Mouse (Mus musculus) megakaryocyte progenitor cell, adult 5-6 weeks (primary cell): ENCODE data around the gene Gm609. TPM values are rescaled to one million over a fixed set of nuclear protein-coding genes. Genes with fewer than 3 reads are reported as not detected.
A peak's percentile ranks its signal among the peaks of the same experiment; 100 is the strongest.

Source experiments
- ATAC-seq: replicated peaks from 2 replicates; pipeline ENCODE4 v1.8.0; 2016; ENCODE audit warnings: mild to moderate bottlenecking, moderate TSS enrichment, inconsistent platforms; ENCODE audit not compliant: poor library complexity
- total RNA-seq, 2 experiments: library from RNA; stranded (forward) in 1 of 2; stranded (reverse) in 1 of 2; fragments of 157-497, 149-512 nt in 1 of 2; fragments of 200-1000 nt in 1 of 2; gene quantifications; 2 replicates each; pipeline versions ENCODE4 v1.2.3 to v1.2.4; 2015 to 2017

Gene Gm609
- total RNA-seq, 2 experiments from 2014 or later: not detected

- ATAC-seq: no peak
Observed at GRCm38 (mm10) chr16:45399411-45399810, 93.4 kb downstream of the Gm609 start.

- no peak for ATAC-seq
Observed at GRCm38 (mm10) chr16:45397440-45397839, 95.3 kb downstream of the Gm609 start.

- no peak for ATAC-seq
Observed at GRCm38 (mm10) chr16:45392246-45392645, 100.5 kb downstream of the Gm609 start.

- ATAC-seq: no peak
Observed at GRCm38 (mm10) chr16:45391680-45392079, 101.1 kb downstream of the Gm609 start.

- no peak for ATAC-seq
Observed at GRCm38 (mm10) chr16:45390286-45390956, 102.3 kb downstream of the Gm609 start.

GRCm38 (mm10) chr16:45389833-45390232 is 102.9 kb downstream of the Gm609 start:
- peak; percentile 97 for ATAC-seq

- no peak for ATAC-seq
Observed at GRCm38 (mm10) chr16:45389041-45389440, 103.7 kb downstream of the Gm609 start.

GRCm38 (mm10) chr16:45381811-45382210 is 111.0 kb downstream of the Gm609 start:
- no peak for ATAC-seq

- no peak for ATAC-seq
Observed at GRCm38 (mm10) chr16:45378959-45379358, 113.8 kb downstream of the Gm609 start.

GRCm38 (mm10) chr16:45378147-45378943 is 114.4 kb downstream of the Gm609 start:
- no peak for ATAC-seq

GRCm38 (mm10) chr16:45377332-45377731 is 115.4 kb downstream of the Gm609 start:
- ATAC-seq: no peak

- ATAC-seq: no peak
Observed at GRCm38 (mm10) chr16:45376812-45377211, 116.0 kb downstream of the Gm609 start.

- ATAC-seq: no peak
Observed at GRCm38 (mm10) chr16:45376294-45376693, 116.5 kb downstream of the Gm609 start.

- peak; percentile 85 for ATAC-seq
Observed at GRCm38 (mm10) chr16:45375506-45376225, 117.1 kb downstream of the Gm609 start.

GRCm38 (mm10) chr16:45374074-45374473 is 118.7 kb downstream of the Gm609 start:
- ATAC-seq: no peak

- ATAC-seq: no peak
Observed at GRCm38 (mm10) chr16:45371076-45371475, 121.7 kb downstream of the Gm609 start.

GRCm38 (mm10) chr16:45369285-45369965 is 123.3 kb downstream of the Gm609 start:
- no peak for ATAC-seq

- ATAC-seq: no peak
Observed at GRCm38 (mm10) chr16:45366111-45366510, 126.7 kb downstream of the Gm609 start.

GRCm38 (mm10) chr16:45365353-45365752 is 127.4 kb downstream of the Gm609 start:
- no peak for ATAC-seq

- ATAC-seq: no peak
Observed at GRCm38 (mm10) chr16:45364627-45365026, 128.1 kb downstream of the Gm609 start.

- ATAC-seq: no peak
Observed at GRCm38 (mm10) chr16:45363480-45364045, 129.2 kb downstream of the Gm609 start.
